Mouse (Mus musculus) A20 (cell line): ENCODE measurements at regions not wholly inside any gene's neighbourhood (a gene's known extent, or its start where the extent isn't known, plus 50 kb on each side); places are given as distances from the start of the nearest gene placed in this dataset.

Experiments used
- DNase-seq: peaks from one replicate; pipeline ENCODE4 v3.0.0-alpha.2; 2011; ENCODE audit warnings: low read depth, low spot score

- DNase-seq, result peak; percentile 20
Observed at GRCm38 (mm10) chr11:29318699-29319098, 54.8 kb upstream of the Ccdc88a start.

GRCm38 (mm10) chr11:29310584-29310983, 62.9 kb upstream of the Ccdc88a start:
- peak; percentile 4 for DNase-seq

GRCm38 (mm10) chr11:29308024-29308598, 60.9 kb upstream of the Cfap36 start:
- no peak for DNase-seq

DNA sequence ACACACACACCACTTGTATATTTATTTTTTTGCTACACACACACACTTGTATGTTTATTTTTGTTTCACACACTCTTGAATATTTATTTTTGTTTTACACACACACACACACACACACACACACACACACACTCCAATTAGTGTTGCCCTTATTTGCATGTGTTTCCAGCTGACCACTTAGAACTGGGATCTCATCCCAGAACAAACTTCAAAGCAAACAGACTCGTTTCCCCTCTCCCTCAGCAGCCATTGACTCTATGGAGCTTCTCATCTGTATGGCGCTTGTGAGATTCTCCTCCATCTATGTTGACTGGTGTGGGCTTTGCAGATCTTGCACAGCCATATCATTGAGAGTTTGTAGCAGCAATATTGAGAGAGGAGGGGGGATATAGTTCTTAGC, 53.3 kb upstream of the Cfap36 start:
- no peak for DNase-seq
